ENCODE assay signal across 8 mouse cellular contexts in the genomic region with DNA sequence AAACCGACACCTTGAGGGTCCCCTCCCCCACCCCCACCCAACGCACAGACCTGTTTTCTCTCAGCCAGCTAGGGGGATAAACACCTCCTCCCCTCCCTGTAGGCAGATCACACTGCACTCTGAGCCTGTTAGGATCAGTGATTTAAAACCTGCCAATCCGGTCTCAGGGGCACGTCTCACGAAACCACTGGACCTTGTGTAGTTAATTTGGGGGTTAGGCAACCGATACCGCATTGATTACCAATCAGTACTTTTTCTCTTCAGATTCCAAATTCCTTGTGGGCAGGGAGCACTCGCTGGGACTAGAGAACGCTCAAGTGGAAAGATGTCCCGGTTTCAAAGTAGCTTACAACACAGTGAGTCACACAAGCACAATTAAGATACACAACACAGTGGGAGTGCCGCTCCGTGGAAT.
A peak's percentile ranks its signal among the peaks of the same experiment; 100 is the strongest.
DNase-seq lines count a peak whose midpoint lies in the region; ATAC-seq lines count a peak whose summit lies in the region.

No protein-coding gene starts in this region.

- peaks cover 13% of the 10 kb centered on the region; the same call in 1 of the 2 replicates for H3K9me3 ChIP-seq in megakaryocyte, embryonic 14.5 days
- H3K9me3 ChIP-seq in forebrain, embryonic 10.5 days = no peaks in the 10 kb centered on the region
- no peaks in the 10 kb centered on the region for H3K9me3 ChIP-seq in limb, embryonic 10.5 days (replicated peaks)

- no peak overlapping the region for H3K27ac ChIP-seq in forebrain, embryonic 10.5 days
- H3K27ac ChIP-seq in limb, embryonic 10.5 days = no peak overlapping the region

- peaks cover 75% of the 10 kb centered on the region for H3K27me3 ChIP-seq in megakaryocyte, embryonic 14.5 days (replicated peaks)
- H3K27me3 ChIP-seq in forebrain, embryonic 10.5 days (ENCODE audit: poor library complexity, severe bottlenecking) = peaks cover 75% of the 10 kb centered on the region
- peaks cover 65% of the 10 kb centered on the region for H3K27me3 ChIP-seq in limb, embryonic 10.5 days (ENCODE audit: low read depth, poor library complexity, severe bottlenecking)

- H3K36me3 ChIP-seq in megakaryocyte, embryonic 14.5 days (replicated peaks; ENCODE audit: low read length) = no peaks in the 10 kb centered on the region
- no peaks in the 10 kb centered on the region for H3K36me3 ChIP-seq in forebrain, embryonic 10.5 days (replicated peaks)
- H3K36me3 ChIP-seq in limb, embryonic 10.5 days = no peaks in the 10 kb centered on the region

- peak overlapping the region; percentile 93 for H3K4me3 ChIP-seq in megakaryocyte, embryonic 14.5 days (replicated peaks)
- peak overlapping the region; percentile 84 for H3K4me3 ChIP-seq in forebrain, embryonic 10.5 days
- peak overlapping the region; percentile 85 for H3K4me3 ChIP-seq in limb, embryonic 10.5 days

- ATAC-seq in megakaryocyte, adult 5-6 weeks (ENCODE audit: poor library complexity, severe bottlenecking) = no peak
- ATAC-seq in granulocyte monocyte progenitor cell, adult 5-6 weeks (replicated peaks; ENCODE audit: poor library complexity, severe bottlenecking) = no peak

- DNase-seq in forebrain, embryonic 10.5 days (ENCODE audit: extremely low spot score, low spot score) = no peak
- DNase-seq in limb, embryonic 10.5 days (ENCODE audit: low spot score) = peak; percentile 37
- DNase-seq in retina, postnatal 7 days (ENCODE audit: low read depth, low spot score) = peak; percentile 44
- no peak for DNase-seq in right cerebral cortex, postnatal 14 days
- DNase-seq in thymus, adult 18-20 months = no peak

- whole genome bisulfite sequencing in forebrain, embryonic 10.5 days = under 1% methylated on average over 12 of the region's 12 CpGs
- WGBS in limb, embryonic 10.5 days = 0% methylated on average over 12 of the region's 12 CpGs

- H3K4me1 ChIP-seq in megakaryocyte, embryonic 14.5 days = peaks cover 20% of the 10 kb centered on the region
- H3K4me1 ChIP-seq in forebrain, embryonic 10.5 days = peaks cover 39% of the 10 kb centered on the region
- peaks cover 32% of the 10 kb centered on the region for H3K4me1 ChIP-seq in limb, embryonic 10.5 days

Comparison
In these comparisons a context has a peak if more than half of its experiments do, and no peak if none do; other contexts are left out.
1. DNase-seq: peak in limb, embryonic 10.5 days (single experiment) and retina, postnatal 7 days (single experiment); none in forebrain, embryonic 10.5 days (single experiment), right cerebral cortex, postnatal 14 days (single experiment) and thymus, adult 18-20 months (0 of 2).
2. Peak in every context shown above with its lines, with median percentiles within 50 percentile points of each other: H3K4me3 ChIP-seq.